Mouse (Mus musculus): ENCODE measurements at regions not wholly inside any gene's neighbourhood (a gene's known extent, or its start where the extent isn't known, plus 50 kb on each side); places are given as distances from the start of the nearest gene placed in this dataset.
"Not testable (repeated sequence)": the region's sequence is repeated elsewhere in the genome, so short reads cannot be mapped to it uniquely, and the experiment has no call there.

DNA sequence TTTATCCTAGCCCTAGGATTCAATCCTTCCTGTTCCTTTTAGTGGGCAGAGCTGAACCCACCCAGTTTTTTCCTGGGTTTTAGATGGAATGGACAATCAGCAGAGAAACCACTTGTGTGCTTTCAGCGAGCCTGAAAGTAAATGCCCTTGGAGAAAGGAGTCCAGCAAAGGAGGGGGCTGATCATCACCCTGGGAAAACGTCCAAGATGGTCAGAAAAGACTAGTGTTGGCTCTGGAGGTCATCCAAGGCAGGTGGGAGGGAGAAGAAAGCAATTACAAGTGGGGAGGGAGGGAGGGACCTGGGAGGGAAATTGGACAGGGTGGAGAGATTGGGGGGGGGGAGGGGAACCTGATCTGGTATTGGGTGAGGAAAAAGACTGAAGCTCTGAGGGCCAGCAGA is 55.6 kb upstream of the Zfp366 start:
- ATAC-seq (ENCODE audit: low TSS enrichment) = no peak

- ATAC-seq (ENCODE audit: low TSS enrichment) = no peak
These were observed 56.3 kb upstream of the Zfp366 start for GRCm38 (mm10) chr13:99128284-99128691.

DNA sequence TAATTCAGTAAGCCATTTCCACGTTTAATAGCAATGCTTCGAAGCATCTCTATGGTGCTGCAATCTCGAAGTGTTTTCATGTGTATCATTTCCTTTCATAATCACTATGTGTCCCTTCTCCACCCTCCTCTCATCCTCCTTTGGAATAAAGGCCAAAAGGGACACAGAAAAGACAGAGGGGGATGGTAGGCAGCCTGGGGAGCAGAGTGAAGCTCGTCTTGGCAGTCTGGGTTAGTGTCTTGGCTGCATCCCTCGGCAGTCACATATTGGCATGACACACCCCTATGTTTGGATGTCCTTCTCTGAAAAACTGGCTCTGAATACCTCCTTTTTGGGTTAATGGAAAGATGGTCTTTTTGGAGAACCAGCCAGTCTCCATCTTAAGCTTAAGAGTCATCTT is 56.9 kb upstream of the Zfp366 start:
- ATAC-seq (ENCODE audit: low TSS enrichment) = no peak; the same call in 1 of the 2 replicates

DNA sequence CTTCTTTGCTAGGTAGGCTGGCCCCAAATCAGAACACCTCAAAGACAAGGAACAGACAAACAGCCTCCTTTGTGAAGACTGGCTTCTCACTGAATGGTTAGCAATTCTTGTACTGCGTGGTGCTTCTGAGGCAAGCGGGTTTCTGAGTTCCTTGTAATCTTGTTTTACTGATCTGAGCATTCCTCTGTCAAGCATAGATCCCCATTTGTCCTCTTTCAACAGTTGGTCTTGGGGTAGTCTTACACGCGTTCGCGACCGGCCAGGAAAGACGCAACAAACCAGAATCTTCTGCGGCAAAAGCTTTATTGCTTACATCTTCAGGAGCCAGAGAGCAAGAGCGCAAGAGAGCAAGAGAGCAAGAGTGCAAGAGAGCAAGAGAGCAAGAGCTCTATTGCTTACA is 57.7 kb upstream of the Zfp366 start:
- not testable (repeated sequence) for ATAC-seq (ENCODE audit: low TSS enrichment)

DNA sequence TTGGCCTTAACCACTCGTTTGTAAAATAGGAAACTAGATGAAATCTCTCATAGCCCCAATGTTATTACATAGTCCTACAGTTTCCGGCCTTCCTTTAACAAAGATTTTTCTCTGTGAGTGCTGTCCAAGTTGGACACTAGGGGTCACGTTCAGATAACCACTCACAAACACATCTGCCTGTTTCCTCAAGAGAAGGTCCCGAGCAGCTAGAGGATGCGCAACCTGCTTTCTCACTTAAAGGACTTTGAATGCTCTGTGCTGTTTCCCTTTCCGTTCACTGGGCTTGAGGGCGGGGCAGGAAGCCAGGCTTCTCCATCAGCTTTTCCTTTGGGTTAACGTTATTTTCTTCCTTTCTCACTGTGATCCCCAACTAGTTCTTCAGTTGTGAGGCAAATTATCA is 58.1 kb upstream of the Zfp366 start:
- ATAC-seq (ENCODE audit: low TSS enrichment) = no peak

DNA sequence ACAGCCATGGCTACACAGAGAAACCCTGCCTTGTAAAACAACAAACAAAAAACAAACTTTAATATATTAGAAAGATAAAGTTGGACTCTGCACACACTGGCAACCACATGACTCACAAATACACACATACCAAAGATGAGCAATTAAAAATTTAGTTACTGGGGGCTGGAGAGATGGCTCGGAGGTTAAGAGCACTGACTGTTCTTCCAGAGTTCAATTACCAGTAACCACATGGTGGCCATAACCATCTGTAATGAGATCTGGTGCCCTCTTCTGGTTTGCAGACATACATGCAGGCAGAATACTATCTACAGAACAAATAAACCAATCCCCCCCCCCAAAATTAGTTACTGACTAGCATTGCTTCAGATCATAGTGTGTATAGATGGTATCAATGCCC is 58.7 kb upstream of the Zfp366 start:
- no peak for ATAC-seq (ENCODE audit: low TSS enrichment)

- ATAC-seq (ENCODE audit: low TSS enrichment) = no peak
These were observed 59.6 kb upstream of the Zfp366 start for GRCm38 (mm10) chr13:99124894-99125570.

- ATAC-seq (ENCODE audit: low TSS enrichment) = no peak
These were observed 60.5 kb upstream of the Zfp366 start for GRCm38 (mm10) chr13:99124141-99124540.

- no peak for ATAC-seq (ENCODE audit: low TSS enrichment)
These were observed 61.0 kb upstream of the Zfp366 start for GRCm38 (mm10) chr13:99123476-99124140.

DNA sequence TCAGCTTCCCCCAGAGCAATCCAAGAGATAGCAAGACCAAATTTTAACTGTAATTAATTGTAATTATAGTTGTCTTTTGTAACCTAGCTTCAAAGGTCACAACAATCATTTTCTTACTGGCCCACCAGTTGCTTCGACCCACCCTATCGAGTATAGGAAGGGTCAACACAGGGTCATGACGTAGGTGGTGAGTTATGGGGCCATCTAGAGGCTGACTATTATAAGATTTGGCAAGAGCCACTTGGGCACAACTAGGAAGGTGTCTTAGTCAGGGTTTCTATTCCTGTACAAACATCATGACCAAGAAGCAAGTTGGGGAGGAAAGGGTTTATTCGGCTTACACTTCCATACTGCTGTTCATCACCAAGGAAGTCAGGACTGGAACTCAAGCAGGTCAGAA is 62.1 kb upstream of the Zfp366 start:
- ATAC-seq (ENCODE audit: low TSS enrichment) = not testable (repeated sequence)

GRCm38 (mm10) chr13:99121096-99121495 is 63.5 kb upstream of the Zfp366 start:
- ATAC-seq (ENCODE audit: low TSS enrichment) = no peak

DNA sequence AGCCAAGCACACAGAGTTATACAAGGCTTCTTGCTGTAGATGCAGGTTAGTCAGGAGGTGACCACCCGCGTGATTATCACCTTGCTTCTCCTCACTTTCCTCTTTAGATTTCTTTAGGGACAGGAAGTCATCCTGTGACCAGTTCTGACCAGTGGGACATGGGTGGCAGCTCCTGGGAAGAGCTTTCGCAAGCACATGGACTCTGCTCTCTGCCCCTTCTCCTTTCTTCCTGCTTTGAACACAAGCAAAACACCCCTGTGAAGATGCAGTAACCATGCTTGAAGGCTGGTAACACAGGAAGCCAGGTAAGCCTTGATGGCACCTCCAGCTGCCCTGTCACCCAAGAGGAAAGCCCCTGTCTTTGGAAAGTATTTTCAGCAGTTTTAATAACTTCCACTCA is 64.7 kb upstream of the Zfp366 start:
- no peak for ATAC-seq (ENCODE audit: low TSS enrichment)

DNA sequence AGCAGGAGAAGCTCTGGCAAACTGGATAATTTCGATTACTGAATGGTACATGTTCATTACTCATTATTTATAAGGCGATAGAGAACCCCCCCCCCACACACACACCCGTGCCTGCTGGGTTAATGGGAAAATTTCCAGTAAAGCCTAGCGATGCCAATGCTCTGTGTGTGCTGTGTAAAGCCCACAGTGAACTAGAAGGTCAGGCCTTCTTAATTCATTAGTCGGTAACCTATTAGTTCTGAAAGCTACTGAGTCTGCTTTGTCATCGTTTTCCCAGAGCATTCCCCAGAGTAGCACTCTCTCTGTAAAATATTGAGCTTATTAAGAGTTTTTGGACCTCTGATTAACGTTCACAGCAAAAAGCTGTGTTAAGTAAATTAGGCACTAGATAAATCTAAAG is 65.7 kb upstream of the Zfp366 start:
- no peak for ATAC-seq (ENCODE audit: low TSS enrichment)

GRCm38 (mm10) chr13:99115541-99115940 is 69.1 kb upstream of the Zfp366 start:
- no peak for ATAC-seq (ENCODE audit: low TSS enrichment)

DNA sequence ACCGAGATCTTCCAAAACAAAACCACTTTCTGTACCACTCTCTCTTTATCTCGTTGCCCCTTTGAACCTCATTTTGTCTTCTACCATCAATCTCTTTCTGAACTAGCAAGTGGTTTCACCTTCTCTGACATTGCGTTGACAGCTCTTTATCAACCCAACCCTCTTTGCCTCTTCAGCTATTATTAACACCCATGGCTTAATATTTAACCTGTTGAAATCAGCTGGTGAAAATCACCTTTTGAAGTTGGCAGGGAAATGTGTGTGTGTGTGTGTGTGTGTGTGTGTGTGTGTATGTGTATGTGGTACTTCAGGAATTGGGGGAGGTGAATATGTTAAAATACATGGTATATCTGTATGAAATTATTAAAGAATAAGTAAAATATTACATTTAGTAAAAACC is 70.1 kb upstream of the Zfp366 start:
- ATAC-seq (ENCODE audit: low TSS enrichment) = no peak

DNA sequence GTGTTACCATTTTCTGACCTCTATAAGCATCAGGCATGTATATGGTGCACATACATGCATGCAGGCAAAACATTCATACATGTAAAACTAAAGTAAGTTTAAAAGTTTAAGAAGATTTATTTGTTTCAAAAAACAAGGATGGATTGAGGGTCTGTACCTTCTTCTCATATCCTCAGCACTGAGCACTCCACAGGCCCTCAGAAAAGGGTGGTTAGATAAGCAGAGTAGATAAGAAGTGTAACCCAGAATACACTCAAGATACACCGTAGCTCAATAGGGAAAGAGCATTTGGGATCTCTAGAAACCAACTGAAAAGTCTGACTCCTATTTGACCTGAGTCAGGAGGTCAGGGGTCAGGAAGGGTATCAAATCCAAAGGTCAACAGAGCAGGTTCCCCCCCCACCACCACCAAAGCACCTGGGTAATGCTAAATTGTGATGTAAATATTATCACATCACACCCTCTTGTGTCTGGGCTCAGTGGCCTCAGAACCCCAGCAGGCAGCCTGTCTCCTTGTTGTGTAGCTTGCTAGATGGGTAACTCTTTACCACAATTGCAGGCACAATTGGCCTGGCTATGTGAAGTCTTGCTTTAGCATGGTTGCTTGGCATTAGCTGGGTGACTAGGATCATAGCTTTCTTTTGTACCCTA is 72.8 kb upstream of the Zfp366 start:
- ATAC-seq (ENCODE audit: low TSS enrichment) = no peak

- peak; percentile 50; the same call in 1 of the 2 replicates for ATAC-seq (ENCODE audit: low TSS enrichment)
These were observed 76.6 kb upstream of the Zfp366 start for GRCm38 (mm10) chr13:99107983-99108382.

GRCm38 (mm10) chr13:99102089-99102681 is 82.4 kb upstream of the Zfp366 start:
- no peak for ATAC-seq (ENCODE audit: low TSS enrichment)

GRCm38 (mm10) chr13:99100430-99101409 is 83.9 kb upstream of the Zfp366 start:
- peak; percentile 84 for ATAC-seq (ENCODE audit: low TSS enrichment)

DNA sequence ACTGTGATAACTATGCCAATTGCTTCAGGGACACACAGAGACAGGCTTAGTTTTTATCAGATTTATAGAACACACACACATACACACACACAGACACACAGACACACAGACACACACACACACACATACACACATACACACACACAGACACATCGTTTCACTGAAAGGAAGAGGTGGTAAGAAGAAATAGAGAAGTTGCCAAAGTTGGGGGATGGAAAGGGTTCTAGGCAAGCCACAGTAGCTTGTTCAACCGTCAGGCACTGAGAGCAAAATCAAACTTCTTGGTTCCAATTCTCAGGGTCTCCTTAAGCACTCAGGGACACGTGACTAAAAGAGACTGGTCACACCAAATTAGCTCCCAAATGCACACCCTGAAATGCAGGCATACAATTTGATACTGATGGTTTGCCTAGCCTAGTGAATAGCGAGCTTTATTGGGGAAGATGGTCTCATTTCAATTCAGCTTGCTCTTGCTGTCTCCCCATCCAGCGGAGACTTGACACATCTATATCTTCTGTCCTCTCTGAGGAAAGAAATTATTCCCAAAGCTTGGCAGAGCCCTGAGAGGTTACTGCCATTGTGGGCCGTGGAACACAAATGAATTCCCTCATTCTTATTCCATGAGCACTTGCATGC is 84.7 kb upstream of the Zfp366 start:
- ATAC-seq (ENCODE audit: low TSS enrichment) = peak; percentile 5; the same call in 1 of the 2 replicates

DNA sequence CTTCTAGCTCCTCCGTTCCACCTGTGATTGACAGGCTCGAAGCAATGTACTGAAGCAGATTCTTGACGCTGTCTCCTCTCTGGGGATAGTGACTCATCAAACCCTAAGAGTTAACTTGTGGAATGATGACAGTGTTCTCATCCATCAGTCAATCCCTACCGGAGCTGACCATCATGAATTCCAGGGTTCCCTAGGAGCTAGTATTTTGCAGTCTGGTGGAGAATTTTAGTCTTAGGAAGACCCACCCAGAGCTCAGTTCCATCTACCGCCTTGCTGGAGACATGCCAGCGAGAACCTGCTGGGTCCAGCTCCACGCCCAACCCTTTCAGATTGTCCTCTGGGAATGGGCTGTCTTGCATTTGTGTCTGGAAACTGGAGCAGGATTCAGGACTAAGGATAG is 85.4 kb upstream of the Zfp366 start:
- no peak for ATAC-seq (ENCODE audit: low TSS enrichment)

All from frontal cortex, adult (tissue).